Mouse (Mus musculus): Measurements from ENCODE around the gene Kremen1. TPM values are rescaled to one million over a fixed set of nuclear protein-coding genes. Genes with fewer than 3 reads are reported as not detected.

Gene Kremen1
- polyA plus RNA-seq, 1 experiment from 2014 or later = 9.1 TPM

DNA sequence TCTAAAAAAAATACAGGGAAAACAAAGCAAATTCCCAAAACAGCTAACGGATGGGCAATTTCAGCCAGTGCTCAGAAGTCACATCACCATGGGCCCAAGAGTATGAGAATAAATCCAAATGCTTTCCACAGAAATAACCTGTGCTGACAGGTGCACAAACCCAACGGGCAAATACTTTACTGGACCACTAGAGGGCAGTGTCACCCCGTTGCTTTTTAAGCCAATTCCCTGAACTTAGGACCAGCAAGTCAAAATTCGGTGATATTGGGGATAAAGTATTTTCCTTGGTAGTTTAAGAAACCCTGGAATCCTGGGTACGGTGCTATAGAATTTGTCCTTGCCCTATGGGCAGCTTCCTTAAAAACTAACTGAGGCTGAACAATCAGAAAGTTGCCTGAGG lies 29.3 kb upstream of the Kremen1 start:
- ATAC-seq = no peak

DNA sequence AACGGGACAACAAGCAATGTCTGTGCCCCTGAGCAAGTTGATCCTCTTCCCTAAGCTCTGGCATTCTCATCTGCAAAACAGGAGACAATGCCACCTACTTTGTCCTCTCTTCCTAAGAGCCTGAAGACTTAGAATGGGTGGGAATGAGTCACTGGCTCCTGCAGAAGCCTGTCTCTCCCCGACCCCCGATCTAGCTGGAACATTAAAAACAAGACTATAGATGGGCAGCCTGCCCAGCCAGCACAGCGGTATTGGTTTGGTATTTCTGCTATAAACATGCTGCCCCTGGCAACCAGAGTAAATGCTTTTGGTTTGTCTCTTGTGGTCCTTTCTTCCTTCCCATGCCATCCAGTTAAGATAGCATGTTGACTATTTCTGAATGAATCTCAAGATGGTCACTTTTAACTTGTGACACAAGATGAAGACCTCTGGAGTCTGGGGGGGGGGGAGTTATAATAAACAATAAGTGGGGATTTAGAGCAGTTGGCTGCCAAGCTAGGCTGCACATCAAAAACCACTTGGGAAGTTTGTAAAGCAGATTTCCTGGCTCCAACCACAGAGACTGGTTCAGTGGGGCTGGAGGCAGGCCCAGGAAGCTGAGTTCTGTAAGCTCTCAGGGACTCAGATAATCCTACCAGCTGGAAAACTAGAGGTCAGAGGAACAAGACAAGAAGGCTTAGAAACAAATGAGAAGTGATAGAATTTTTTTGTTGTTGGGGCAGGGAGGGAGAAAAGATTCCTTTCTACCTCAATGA lies 28.6 kb upstream of the Kremen1 start:
- Histone ChIP-seq H3K9me3 (ENCODE audit: control insufficient read depth, low read length) (no peaks in the 10 kb centered on the region), H3K4me1 (ENCODE audit: control insufficient read depth, insufficient read depth, low read length) (no peaks in the 10 kb centered on the region), H3K9ac (ENCODE audit: low read depth, low read length) (no peak overlapping the region), H3K27ac (ENCODE audit: low read length) (0 out of 2 replicates have a peak overlapping the region, but pooled peaks have one; percentile 43), H3K4me3 (ENCODE audit: low read length) (no peak overlapping the region), H3K4me2 (ENCODE audit: low read depth, low read length) (no peak overlapping the region), H3K27me3 (replicated peaks; ENCODE audit: control insufficient read depth, insufficient read depth, low read length) (no peaks in the 10 kb centered on the region), H3K36me3 (ENCODE audit: control insufficient read depth, insufficient read depth, low read length) (no peaks in the 10 kb centered on the region)
- 63% methylated on average over 4 of the region's 4 CpGs for WGBS
- ATAC-seq = 0 out of 2 replicates have a peak, but pooled peaks have one; percentile 44

More for the DNA sequence above, 29.3 kb upstream of the Kremen1 start:
- Histone ChIP-seq H3K4me3 (ENCODE audit: low read length) (no peak overlapping the region), H3K27me3 (replicated peaks; ENCODE audit: control insufficient read depth, insufficient read depth, low read length) (no peaks in the 10 kb centered on the region), H3K36me3 (ENCODE audit: control insufficient read depth, insufficient read depth, low read length) (no peaks in the 10 kb centered on the region), H3K9ac (ENCODE audit: low read depth, low read length) (no peak overlapping the region), H3K4me2 (ENCODE audit: low read depth, low read length) (no peak overlapping the region), H3K27ac (ENCODE audit: low read length) (no peak overlapping the region), H3K9me3 (ENCODE audit: control insufficient read depth, low read length) (no peaks in the 10 kb centered on the region), H3K4me1 (ENCODE audit: control insufficient read depth, insufficient read depth, low read length) (no peaks in the 10 kb centered on the region)
- WGBS = 18% methylated on average over 5 of the region's 5 CpGs

DNA sequence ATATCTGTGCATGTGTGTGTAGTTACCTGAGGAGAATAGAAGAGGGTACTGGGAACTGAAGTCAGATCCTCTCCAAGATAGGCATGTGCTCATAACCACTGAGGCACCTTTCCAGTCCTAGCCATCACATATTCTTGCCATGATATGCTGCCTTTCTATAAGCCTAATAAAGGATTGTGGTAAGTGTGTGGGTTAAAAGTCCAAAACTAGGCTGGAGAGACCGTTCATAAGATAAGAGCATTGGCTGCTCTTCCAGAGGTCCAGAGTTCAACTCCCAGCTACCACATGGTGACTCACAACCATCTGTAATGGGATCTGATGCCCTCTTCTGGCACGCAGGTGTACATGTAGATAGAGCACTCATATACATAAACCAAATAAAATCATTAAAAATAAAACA lies 22.6 kb upstream of the Kremen1 start:
- no peak for ATAC-seq
- H3K4me2 ChIP-seq (ENCODE audit: low read depth, low read length) = no peak overlapping the region
- no peak overlapping the region for H3K9ac ChIP-seq (ENCODE audit: low read depth, low read length)
- H3K9me3 ChIP-seq (ENCODE audit: control insufficient read depth, low read length) = no peaks in the 10 kb centered on the region
- 85% methylated on average over 2 of the region's 2 CpGs for WGBS
- H3K27ac ChIP-seq (ENCODE audit: low read length) = no peak overlapping the region
- H3K4me1 ChIP-seq (ENCODE audit: control insufficient read depth, insufficient read depth, low read length) = no peaks in the 10 kb centered on the region
- no peak overlapping the region for H3K4me3 ChIP-seq (ENCODE audit: low read length)
- no peaks in the 10 kb centered on the region for H3K27me3 ChIP-seq (replicated peaks; ENCODE audit: control insufficient read depth, insufficient read depth, low read length)
- peaks cover 14% of the 10 kb centered on the region; the same call in 1 of the 2 replicates for H3K36me3 ChIP-seq (ENCODE audit: control insufficient read depth, insufficient read depth, low read length)

DNA sequence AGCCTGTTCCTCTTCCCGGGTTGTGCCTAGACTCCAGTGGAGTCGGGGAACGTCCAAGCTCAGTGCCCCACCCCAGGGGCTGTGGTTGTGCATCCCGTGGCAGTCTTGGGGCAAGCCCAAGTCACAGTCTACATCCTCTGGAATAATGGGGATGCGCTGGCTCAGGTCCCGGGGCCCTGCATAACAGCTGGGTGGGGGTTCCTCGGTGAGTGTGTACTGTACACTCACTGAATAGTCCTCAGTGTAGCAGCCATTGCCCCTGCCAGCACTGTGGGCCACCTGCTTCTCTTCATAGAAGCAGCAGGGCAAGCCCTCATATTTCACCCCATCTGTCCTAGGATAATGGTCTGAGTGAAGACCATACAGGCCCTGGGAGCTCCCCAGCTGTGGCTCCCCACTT lies 19.6 kb upstream of the Kremen1 start:
- Histone ChIP-seq H3K4me2 (ENCODE audit: low read depth, low read length) (no peak overlapping the region), H3K9me3 (ENCODE audit: control insufficient read depth, low read length) (no peaks in the 10 kb centered on the region), H3K4me3 (ENCODE audit: low read length) (no peak overlapping the region), H3K4me1 (ENCODE audit: control insufficient read depth, insufficient read depth, low read length) (no peaks in the 10 kb centered on the region), H3K27me3 (replicated peaks; ENCODE audit: control insufficient read depth, insufficient read depth, low read length) (no peaks in the 10 kb centered on the region), H3K9ac (ENCODE audit: low read depth, low read length) (no peak overlapping the region), H3K36me3 (ENCODE audit: control insufficient read depth, insufficient read depth, low read length) (peaks cover 14% of the 10 kb centered on the region; the same call in 1 of the 2 replicates), H3K27ac (ENCODE audit: low read length) (no peak overlapping the region)
- no peak for ATAC-seq
- WGBS = 88% methylated on average over 7 of the region's 7 CpGs

DNA sequence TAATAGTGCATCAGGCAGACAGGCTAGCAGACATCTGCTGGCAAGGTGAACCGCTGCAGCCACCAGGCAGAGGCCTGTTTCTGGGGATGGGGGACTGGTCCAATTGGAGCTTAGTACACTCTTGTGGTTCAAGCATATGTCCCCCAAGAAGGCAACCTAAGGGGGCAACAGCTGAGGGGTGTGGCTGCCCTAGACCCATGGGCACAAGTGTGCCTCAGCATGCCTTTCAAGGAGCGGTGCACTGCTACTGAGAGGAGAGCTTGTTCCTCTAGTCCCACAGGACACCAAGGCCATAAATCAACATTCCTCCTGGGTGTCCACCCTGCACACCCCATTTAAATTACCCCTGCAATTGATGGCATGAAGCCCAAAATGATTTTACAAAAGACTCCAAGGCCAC lies 17.1 kb upstream of the Kremen1 start:
- Histone ChIP-seq H3K27me3 (replicated peaks; ENCODE audit: control insufficient read depth, insufficient read depth, low read length) (no peaks in the 10 kb centered on the region), H3K36me3 (ENCODE audit: control insufficient read depth, insufficient read depth, low read length) (peaks cover 14% of the 10 kb centered on the region; the same call in 1 of the 2 replicates), H3K4me1 (ENCODE audit: control insufficient read depth, insufficient read depth, low read length) (no peaks in the 10 kb centered on the region), H3K9ac (ENCODE audit: low read depth, low read length) (no peak overlapping the region), H3K4me3 (ENCODE audit: low read length) (no peak overlapping the region), H3K4me2 (ENCODE audit: low read depth, low read length) (no peak overlapping the region), H3K9me3 (ENCODE audit: control insufficient read depth, low read length) (no peaks in the 10 kb centered on the region), H3K27ac (ENCODE audit: low read length) (no peak overlapping the region)
- 79% methylated on average over 2 of the region's 2 CpGs for WGBS
- no peak for ATAC-seq

DNA sequence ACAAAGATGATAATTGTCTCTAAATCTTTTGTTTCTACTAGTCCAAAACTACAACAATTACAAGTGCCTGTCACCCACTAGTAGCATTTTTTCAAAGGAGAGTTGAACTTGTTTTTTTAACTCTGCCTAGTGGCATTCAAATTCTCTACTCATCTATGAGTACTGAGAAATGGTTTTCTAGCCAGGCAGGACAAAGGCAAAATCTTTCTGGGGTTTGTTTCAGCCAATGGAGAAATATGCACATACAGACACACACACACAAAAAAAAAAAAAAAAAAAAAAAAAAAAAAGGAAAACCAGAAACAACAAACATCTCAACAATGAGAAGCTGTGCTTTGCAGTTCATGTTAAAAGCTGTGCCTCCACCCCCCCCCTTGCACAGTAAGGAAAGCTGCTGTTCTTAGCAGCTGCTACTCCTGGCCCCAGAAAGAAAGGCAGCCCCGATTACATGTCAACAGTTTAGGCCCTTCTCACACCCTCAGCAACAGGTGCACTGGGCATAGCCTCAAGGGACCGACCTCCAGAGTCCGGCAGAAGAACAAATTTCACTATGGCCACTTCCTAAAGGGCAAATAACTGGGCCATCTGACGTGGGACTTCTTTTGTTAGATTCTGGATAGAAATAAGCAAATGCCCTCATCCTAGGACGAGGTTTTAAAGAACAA lies 16.1 kb upstream of the Kremen1 start:
- Histone ChIP-seq H3K9me3 (ENCODE audit: control insufficient read depth, low read length) (no peaks in the 10 kb centered on the region), H3K4me3 (ENCODE audit: low read length) (no peak overlapping the region), H3K36me3 (ENCODE audit: control insufficient read depth, insufficient read depth, low read length) (peaks cover 14% of the 10 kb centered on the region; the same call in 1 of the 2 replicates), H3K27ac (ENCODE audit: low read length) (no peak overlapping the region), H3K27me3 (replicated peaks; ENCODE audit: control insufficient read depth, insufficient read depth, low read length) (no peaks in the 10 kb centered on the region), H3K4me2 (ENCODE audit: low read depth, low read length) (no peak overlapping the region), H3K4me1 (ENCODE audit: control insufficient read depth, insufficient read depth, low read length) (no peaks in the 10 kb centered on the region), H3K9ac (ENCODE audit: low read depth, low read length) (no peak overlapping the region)
- no peak for ATAC-seq
- 84% methylated on average over 5 of the region's 5 CpGs for WGBS

DNA sequence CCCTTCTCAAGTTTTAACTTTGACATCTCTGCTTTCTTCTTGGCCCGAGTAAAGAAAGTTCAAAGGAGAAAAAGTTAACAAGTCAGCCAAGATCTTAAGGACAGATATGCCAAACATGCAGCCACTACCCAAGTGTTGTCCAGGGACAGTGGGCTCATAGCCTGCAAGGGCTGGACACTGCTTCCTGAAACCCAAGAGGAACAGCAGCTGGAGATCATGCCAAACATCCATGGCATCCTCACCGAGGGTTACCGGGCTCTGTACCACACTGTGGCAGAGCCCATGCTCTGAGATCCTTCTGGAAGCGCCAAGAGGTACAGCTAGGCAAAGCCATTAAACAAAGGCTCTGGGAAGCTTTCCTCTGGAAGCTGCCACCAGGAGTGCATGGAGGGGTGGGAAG lies 13.9 kb upstream of the Kremen1 start:
- no peak overlapping the region for H3K27ac ChIP-seq (ENCODE audit: low read length)
- H3K9ac ChIP-seq (ENCODE audit: low read depth, low read length) = no peak overlapping the region
- WGBS = 79% methylated on average over 4 of the region's 4 CpGs
- H3K27me3 ChIP-seq (replicated peaks; ENCODE audit: control insufficient read depth, insufficient read depth, low read length) = no peaks in the 10 kb centered on the region
- H3K9me3 ChIP-seq (ENCODE audit: control insufficient read depth, low read length) = no peaks in the 10 kb centered on the region
- H3K36me3 ChIP-seq (ENCODE audit: control insufficient read depth, insufficient read depth, low read length) = no peaks in the 10 kb centered on the region
- no peak for ATAC-seq
- H3K4me1 ChIP-seq (ENCODE audit: control insufficient read depth, insufficient read depth, low read length) = no peaks in the 10 kb centered on the region
- no peak overlapping the region for H3K4me2 ChIP-seq (ENCODE audit: low read depth, low read length)
- no peak overlapping the region for H3K4me3 ChIP-seq (ENCODE audit: low read length)

DNA sequence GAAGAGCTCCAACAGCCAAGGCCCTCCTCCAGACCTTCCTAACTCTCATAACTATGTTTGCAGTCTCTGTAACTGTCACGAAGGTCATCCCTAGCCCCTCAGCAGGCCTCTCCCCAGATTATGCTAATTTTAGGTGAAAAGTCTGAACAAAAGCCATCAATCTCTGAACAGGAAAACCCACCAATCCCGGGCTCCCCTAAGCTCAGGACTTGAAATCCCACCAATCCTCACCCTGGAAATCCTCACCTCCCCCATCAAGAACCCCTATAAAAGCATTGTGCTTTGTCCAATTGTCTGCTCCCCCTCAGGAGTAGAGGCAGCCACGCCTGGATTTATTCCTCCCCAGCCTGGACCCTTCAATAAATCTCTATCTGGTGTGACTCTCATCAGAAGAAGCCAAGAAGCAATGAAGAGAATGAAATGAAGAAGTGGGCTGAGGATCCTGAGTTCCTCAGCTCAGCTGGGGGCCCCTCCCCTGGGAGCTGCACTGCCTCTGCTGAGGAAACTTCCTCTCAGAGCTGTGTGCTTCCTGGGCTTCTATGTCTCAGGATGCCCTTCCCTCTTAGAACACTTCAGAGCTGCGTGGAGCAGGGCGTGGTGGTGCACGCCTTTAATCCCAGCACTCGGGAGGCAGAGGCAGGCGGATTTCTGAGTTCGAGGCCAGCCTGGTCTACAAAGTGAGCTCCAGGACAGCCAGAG lies 11.3 kb upstream of the Kremen1 start:
- Histone ChIP-seq H3K9me3 (ENCODE audit: control insufficient read depth, low read length) (no peaks in the 10 kb centered on the region), H3K4me2 (ENCODE audit: low read depth, low read length) (no peak overlapping the region), H3K4me1 (ENCODE audit: control insufficient read depth, insufficient read depth, low read length) (no peaks in the 10 kb centered on the region), H3K36me3 (ENCODE audit: control insufficient read depth, insufficient read depth, low read length) (no peaks in the 10 kb centered on the region), H3K9ac (ENCODE audit: low read depth, low read length) (no peak overlapping the region), H3K4me3 (ENCODE audit: low read length) (no peak overlapping the region), H3K27ac (ENCODE audit: low read length) (no peak overlapping the region), H3K27me3 (replicated peaks; ENCODE audit: control insufficient read depth, insufficient read depth, low read length) (no peaks in the 10 kb centered on the region)
- ATAC-seq = no peak
- 74% methylated on average over 9 of the region's 9 CpGs for WGBS

DNA sequence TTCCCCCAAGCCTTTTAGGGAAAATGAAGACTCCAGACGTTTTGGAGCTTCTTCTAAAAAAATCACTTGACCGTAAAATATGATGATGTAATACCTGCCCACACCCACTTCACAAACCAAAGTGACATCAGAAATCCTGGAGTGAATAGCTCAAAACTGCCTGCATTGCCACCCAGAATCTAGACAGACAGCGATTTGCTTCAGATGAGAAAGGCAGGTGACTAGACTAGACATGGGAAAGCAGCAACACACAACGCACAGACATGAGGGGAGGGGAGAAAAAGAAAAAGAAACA lies 10.7 kb upstream of the Kremen1 start:
- Histone ChIP-seq H3K27ac (ENCODE audit: low read length) (no peak overlapping the region), H3K4me3 (ENCODE audit: low read length) (no peak overlapping the region), H3K9me3 (ENCODE audit: control insufficient read depth, low read length) (no peaks in the 10 kb centered on the region), H3K27me3 (replicated peaks; ENCODE audit: control insufficient read depth, insufficient read depth, low read length) (no peaks in the 10 kb centered on the region), H3K4me1 (ENCODE audit: control insufficient read depth, insufficient read depth, low read length) (no peaks in the 10 kb centered on the region), H3K4me2 (ENCODE audit: low read depth, low read length) (no peak overlapping the region), H3K36me3 (ENCODE audit: control insufficient read depth, insufficient read depth, low read length) (no peaks in the 10 kb centered on the region), H3K9ac (ENCODE audit: low read depth, low read length) (no peak overlapping the region)
- 64% methylated on average over 4 of the region's 4 CpGs for WGBS
- ATAC-seq = no peak

Measured in intestine, embryonic 16.5 days (tissue).